Mouse (Mus musculus): ENCODE results near the gene Cavin4. TPM values are rescaled to one million over a fixed set of nuclear protein-coding genes. Genes with fewer than 3 reads are reported as not detected.
"Not testable (repeated sequence)": the region's sequence is repeated elsewhere in the genome, so short reads cannot be mapped to it uniquely, and the experiment has no call there.

Gene Cavin4
- total RNA-seq, 1 experiment from 2014 or later: not detected

GRCm38 (mm10) chr4:48664021-48664420 lies 707 bp downstream of the Cavin4 start:
- ATAC-seq (replicated peaks; ENCODE audit: low read depth, poor library complexity, severe bottlenecking): no peak

DNA sequence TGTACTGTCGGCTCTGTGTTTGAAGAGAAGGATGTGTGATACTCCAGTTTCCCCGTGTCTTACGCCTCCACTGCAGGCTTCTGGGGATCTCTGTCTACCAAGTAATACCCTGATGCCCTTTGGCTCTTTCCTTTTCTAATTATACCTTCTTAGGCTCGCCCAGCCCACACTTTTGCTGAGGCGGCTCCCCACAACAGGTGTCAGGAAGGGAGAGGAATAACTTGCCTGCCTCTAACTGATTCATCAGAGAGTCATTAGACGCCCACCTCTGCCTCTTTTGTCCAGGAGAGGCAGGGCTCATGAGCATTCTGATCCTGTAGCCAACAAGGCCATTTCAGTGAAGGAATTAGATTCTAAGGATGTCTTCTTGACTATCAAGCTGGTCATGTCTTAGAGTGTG lies 4.0 kb downstream of the Cavin4 start:
- no peak for ATAC-seq (replicated peaks; ENCODE audit: low read depth, poor library complexity, severe bottlenecking)

DNA sequence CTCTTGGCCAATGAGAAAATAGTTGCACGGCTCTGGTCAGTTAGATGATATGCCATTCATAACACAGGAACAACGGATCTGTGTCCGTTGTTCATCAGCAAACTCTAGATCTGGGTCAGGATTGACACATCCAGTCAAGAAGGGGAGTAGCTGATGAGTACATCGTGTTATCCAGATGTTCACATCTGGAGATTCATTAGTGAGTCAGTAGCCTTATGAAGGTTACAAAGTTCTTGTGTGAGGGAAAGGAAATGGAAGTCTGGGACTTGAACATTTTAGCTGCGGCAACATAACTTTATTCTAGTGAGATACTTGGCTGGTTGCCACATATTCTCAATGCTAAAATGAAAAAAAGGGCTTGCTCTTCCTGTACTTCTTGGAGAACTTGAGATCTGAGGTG lies 9.6 kb downstream of the Cavin4 start:
- no peak for ATAC-seq (replicated peaks; ENCODE audit: low read depth, poor library complexity, severe bottlenecking)

- ATAC-seq (replicated peaks; ENCODE audit: low read depth, poor library complexity, severe bottlenecking): peak; percentile 73
Measured at GRCm38 (mm10) chr4:48674412-48674811, 11.1 kb downstream of the Cavin4 start.

DNA sequence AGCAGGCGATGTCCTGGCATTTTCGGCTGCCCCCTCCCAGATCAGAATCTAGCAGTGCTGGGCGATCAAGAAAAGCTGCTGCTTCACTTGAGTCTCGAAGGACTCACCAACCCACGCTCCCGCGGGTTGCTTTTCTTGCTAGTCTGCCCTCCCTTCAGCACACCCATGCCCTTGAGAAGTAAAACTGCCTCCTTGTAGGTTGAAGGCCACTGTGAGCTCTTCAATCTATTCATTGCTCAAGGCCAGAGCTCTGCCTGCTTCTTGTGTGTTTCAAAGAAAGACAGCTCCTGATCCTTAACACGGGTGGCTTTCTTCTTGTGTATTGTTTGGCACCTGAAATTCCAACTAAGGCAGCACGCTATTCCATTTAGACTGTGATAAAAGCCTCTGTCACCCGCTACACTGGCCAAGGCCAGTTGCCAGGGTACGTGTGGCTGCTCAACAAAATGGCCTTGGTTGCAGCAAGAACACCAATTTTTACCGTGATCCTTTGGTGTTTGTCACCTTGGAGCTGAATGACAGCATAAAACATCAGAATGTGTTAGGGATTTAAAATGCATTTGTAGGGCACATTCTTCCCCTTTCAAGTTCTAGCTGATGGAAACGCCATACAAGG lies 13.4 kb downstream of the Cavin4 start:
- no peak for ATAC-seq (replicated peaks; ENCODE audit: low read depth, poor library complexity, severe bottlenecking)

- ATAC-seq (replicated peaks; ENCODE audit: low read depth, poor library complexity, severe bottlenecking): no peak
Measured at GRCm38 (mm10) chr4:48677276-48677675, 14.0 kb downstream of the Cavin4 start.

- ATAC-seq (replicated peaks; ENCODE audit: low read depth, poor library complexity, severe bottlenecking): no peak
Measured at GRCm38 (mm10) chr4:48677812-48678211, 14.5 kb downstream of the Cavin4 start.

DNA sequence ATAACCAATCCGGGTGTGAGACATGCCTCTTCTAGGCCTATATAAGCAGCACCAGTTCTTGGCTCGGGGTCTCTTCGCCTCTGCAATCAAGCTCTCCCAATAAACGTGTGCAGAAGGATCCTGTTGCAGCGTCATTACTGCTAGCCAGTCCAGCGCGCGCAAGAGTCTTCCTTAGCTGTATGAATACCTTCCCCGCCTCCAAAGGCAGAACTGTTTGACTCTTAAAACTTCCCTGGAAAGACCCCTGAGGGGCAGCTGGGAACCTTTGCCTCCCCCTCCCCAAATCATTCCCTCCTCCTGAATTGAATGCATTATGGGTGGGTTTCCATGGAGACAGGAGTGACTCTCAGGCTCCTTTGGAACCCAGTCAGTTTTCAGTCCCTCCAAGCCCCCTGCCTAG lies 15.5 kb downstream of the Cavin4 start:
- no peak for ATAC-seq (replicated peaks; ENCODE audit: low read depth, poor library complexity, severe bottlenecking)

DNA sequence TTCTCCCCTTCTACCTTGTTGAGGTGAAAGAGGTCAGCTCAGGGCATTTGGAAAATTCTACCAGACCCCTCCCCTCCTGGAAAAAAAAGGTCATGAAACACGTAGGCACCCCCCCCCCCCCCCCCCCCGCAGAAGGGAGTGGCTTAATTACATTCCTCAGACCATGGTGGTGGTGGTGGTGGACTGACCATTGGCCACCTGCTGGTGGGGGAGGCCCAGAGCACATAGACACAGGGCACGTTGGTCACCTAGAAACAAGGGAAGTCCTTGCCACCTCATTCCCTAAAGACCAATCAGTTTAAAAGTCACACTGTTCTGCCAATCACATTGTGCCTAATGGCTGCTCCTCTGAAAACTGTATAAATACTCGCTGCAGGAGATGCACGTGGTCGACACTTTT lies 16.4 kb downstream of the Cavin4 start:
- not testable (repeated sequence) for ATAC-seq (replicated peaks; ENCODE audit: low read depth, poor library complexity, severe bottlenecking)

- no peak for ATAC-seq (replicated peaks; ENCODE audit: low read depth, poor library complexity, severe bottlenecking)
Measured at GRCm38 (mm10) chr4:48680214-48680613, 16.9 kb downstream of the Cavin4 start.

GRCm38 (mm10) chr4:48680648-48681343 lies 17.5 kb downstream of the Cavin4 start:
- ATAC-seq (replicated peaks; ENCODE audit: low read depth, poor library complexity, severe bottlenecking): peak; percentile 95

DNA sequence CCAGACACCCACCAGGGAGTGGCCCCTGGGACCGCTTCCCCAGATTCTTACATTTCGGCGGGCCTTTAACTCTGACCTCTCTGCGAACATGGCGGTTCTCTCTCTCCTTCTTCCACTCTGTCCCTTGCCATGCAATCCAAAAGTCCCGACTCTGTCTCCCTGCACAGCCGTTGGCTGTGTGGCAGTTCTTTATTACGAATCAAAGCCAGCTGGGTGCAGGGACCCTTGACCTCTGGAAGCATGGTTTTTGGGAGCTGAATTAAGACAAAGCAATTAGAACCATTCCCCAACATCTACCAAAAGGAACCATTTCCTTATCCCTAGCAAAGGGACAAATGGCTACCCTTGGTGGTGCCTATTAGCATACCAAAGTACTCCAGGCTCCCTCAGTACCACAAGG lies 19.8 kb downstream of the Cavin4 start:
- no peak for ATAC-seq (replicated peaks; ENCODE audit: low read depth, poor library complexity, severe bottlenecking)

DNA sequence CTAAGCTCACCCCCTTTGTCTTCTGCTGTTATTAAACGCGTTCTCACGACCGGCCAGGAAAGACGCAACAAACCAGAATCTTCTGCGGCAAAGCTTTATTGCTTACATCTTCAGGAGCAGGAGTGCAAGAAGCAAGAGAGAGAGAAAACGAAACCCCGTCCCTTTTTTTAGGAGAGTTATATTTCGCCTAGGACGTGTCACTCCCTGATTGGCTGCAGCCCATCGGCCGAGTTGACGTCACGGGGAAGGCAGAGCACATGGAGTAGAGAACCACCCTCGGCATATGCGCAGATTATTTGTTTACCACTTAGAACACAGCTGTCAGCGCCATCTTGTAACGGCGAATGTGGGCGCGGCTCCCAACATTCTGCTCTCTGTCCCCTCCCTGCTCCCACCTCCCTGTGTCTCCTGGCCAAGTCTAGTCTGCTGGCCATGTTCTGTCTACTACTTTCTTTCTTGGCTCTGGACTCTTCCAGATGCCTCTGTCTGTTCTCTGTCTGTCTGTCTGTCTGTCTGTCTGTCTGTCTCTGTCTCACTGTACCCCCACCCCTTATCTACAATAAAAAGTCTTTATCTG lies 20.4 kb downstream of the Cavin4 start:
- not testable (repeated sequence) for ATAC-seq (replicated peaks; ENCODE audit: low read depth, poor library complexity, severe bottlenecking)

DNA sequence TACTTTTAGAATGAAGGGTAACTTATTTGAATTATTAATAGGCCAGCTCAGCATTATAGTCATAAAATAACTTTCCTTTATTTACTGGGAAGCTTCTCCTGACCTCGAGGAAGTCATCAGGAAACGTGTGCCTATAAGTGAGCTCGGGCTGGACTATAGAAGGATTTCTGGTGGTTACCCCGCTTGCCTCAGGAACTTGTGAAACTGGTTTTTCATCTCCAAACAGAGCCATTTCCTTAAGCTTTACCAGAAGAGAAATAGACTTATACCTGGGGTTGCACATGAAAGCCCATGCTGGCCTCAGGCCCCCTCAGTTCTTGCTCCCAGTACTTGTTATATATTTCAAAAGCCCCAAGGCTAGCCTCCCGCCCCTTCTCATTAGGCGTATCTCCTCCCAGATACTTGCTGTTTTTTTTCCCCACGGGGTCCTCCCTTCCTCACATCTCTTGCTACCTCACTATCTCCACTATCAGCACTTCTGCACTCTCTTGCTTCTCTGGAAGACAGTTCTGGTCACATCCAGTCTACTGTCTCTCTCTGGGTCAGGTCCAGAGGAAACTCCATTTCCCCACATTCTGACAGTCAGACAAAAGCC lies 21.4 kb downstream of the Cavin4 start:
- no peak for ATAC-seq (replicated peaks; ENCODE audit: low read depth, poor library complexity, severe bottlenecking)

GRCm38 (mm10) chr4:48688148-48688547 lies 24.8 kb downstream of the Cavin4 start:
- no peak for ATAC-seq (replicated peaks; ENCODE audit: low read depth, poor library complexity, severe bottlenecking)

DNA sequence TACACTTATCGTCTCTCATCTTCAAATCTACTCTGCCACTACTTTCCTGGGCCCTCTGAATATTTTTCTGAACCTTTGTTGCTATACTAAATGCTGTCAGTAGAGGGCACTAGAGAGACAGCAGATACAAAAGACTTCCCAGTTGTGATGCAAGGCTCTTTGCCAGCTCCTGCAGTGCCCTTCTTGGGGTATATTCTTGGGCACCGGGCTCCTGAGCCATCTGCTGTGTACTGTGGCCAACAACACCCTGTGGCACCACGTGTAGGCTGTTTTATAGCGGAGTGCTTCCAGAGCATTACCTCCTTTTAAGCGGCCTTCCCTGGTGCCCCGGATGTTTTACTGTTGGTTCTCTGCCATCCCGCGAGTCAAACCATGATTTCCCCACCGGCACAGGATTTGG lies 27.3 kb downstream of the Cavin4 start:
- peak; percentile 58; the same call in 1 of the 2 replicates for ATAC-seq (replicated peaks; ENCODE audit: low read depth, poor library complexity, severe bottlenecking)

DNA sequence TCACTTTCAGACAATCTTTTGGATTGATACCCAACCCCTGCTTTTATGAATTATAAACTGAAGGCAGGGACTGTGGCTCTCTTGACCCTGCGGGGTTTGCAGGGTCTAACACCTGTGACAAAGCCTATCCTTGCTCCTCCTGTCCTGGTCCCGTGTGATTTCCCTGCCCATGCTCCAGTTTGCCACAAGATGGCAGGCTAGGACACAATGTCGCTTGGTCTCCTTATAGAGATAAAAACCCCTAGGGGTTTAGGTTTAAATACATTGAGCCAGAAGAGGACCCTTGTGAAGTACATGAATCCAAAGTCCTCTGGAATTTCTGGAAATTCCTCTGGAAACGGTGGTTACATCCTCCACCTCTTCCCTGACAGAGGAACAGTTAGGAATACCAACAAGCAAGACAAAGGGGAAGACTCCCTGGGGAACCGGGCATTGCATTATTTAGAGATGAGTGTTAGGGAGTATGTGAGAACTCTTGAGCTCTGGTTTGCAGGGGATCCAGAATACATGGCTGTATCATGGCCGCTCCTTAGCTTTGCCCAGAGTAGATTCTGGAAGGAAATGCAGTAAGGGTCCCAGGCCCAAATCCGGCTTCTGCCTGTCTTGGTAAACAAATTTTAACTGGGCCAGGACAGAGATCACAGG lies 28.6 kb downstream of the Cavin4 start:
- peak; percentile 92 for ATAC-seq (replicated peaks; ENCODE audit: low read depth, poor library complexity, severe bottlenecking)

GRCm38 (mm10) chr4:48692736-48693292 lies 29.5 kb downstream of the Cavin4 start:
- no peak for ATAC-seq (replicated peaks; ENCODE audit: low read depth, poor library complexity, severe bottlenecking)

DNA sequence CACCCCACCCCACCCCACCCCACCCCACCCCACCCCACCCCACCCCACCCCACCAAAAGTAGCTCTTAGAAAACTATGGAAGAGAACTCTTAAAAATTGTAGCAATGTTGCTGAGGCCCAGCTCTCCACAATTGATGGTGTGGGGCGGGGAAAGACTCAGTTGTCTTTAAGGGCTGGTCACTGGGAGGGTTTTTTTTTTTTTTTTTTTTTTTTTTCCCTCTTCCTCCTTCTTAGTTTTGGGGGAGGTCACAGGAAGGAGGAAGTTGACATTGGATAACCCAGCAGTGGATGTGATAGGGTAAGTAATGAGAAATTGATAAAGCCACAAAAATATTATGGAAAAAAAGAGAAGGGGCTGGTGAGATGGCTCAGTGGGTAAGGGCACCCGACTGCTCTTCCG lies 33.4 kb downstream of the Cavin4 start:
- no peak for ATAC-seq (replicated peaks; ENCODE audit: low read depth, poor library complexity, severe bottlenecking)

GRCm38 (mm10) chr4:48697302-48697701 lies 34.0 kb downstream of the Cavin4 start:
- ATAC-seq (replicated peaks; ENCODE audit: low read depth, poor library complexity, severe bottlenecking): no peak
